Mouse (Mus musculus) liver, embryonic 14.5 days (tissue): ENCODE results near the gene Gpat2. TPM values are rescaled to one million over a fixed set of nuclear protein-coding genes. Genes with fewer than 3 reads are reported as not detected.
A peak's percentile ranks its signal among the peaks of the same experiment; 100 is the strongest.

Source experiments
- ATAC-seq: fragments of 200-750 bp; cut with Nextera tagmentation; 2 replicates; pipeline ENCODE4 v1.8.0; 2017; ENCODE audit warnings: moderate number of reproducible peaks, mild to moderate bottlenecking, moderate library complexity; ENCODE audit not compliant: insufficient read depth
- DNase-seq, 3 experiments: peaks; one replicate each; pipeline ENCODE4 v3.0.0-alpha.2; 2012 to 2013; ENCODE audit warnings: low read depth in 3 of 3, low spot score in 3 of 3
- H3K27ac ChIP-seq: fragments of 300-500 bp; sonication (generic); 2 replicates; pipeline ENCODE4 v1.5.1; 2014; ENCODE audit warnings: moderate library complexity, mild to moderate bottlenecking, control low read depth, inconsistent platforms
- H3K27me3 ChIP-seq: fragments of 300-500 bp; sonication (generic); 2 replicates; pipeline ENCODE4 v1.6.1; 2014; ENCODE audit warnings: mild to moderate bottlenecking, low read length, moderate library complexity; ENCODE audit not compliant: control insufficient read depth, insufficient read depth
- H3K36me3 ChIP-seq: fragments of 300-500 bp; sonication (generic); replicated peaks from 2 replicates; pipeline ENCODE4 v1.6.1; 2014; ENCODE audit warnings: low read depth; ENCODE audit not compliant: control insufficient read depth, insufficient read depth
- H3K4me1 ChIP-seq, 2 experiments: fragments of 200-500 bp in 1 of 2; fragments of 300-500 bp in 1 of 2; sonication (generic) in 1 of 2; replicated peaks; 2 replicates each; pipeline ENCODE4 v1.6.1; 2012 to 2014; ENCODE audit warnings: antibody characterized with exemption in 1 of 2, inconsistent platforms in 1 of 2, low read length in 1 of 2; ENCODE audit not compliant: control insufficient read depth in 2 of 2, insufficient read depth in 2 of 2
- H3K4me2 ChIP-seq: fragments of 300-500 bp; sonication (generic); 2 replicates; pipeline ENCODE4 v1.6.1; 2014; ENCODE audit warnings: low read depth, mild to moderate bottlenecking, control low read depth, moderate library complexity
- H3K4me3 ChIP-seq, 2 experiments: fragments of 200-500 bp in 1 of 2; fragments of 300-500 bp in 1 of 2; sonication (generic) in 1 of 2; 2 replicates each; pipeline ENCODE4 v1.5.1; 2012 to 2014; ENCODE audit warnings: low read depth in 2 of 2, low read length in 2 of 2, mild to moderate bottlenecking in 2 of 2, control low read depth in 1 of 2, inconsistent platforms in 1 of 2, moderate library complexity in 1 of 2; ENCODE audit not compliant: insufficient read depth in 1 of 2
- H3K9ac ChIP-seq: fragments of 300-500 bp; sonication (generic); replicated peaks from 2 replicates; pipeline ENCODE4 v1.6.1; 2014; ENCODE audit warnings: mild to moderate bottlenecking, control low read depth, moderate library complexity
- H3K9me3 ChIP-seq: fragments of 300-500 bp; sonication (generic); 2 replicates; pipeline ENCODE4 v1.6.1; 2016; ENCODE audit warnings: low read length, mixed read lengths; ENCODE audit not compliant: control insufficient read depth
- CTCF ChIP-seq: IDR thresholded peaks from 2 replicates; pipeline ENCODE4 v1.5.1; 2016; ENCODE audit warnings: antibody characterized with exemption, low read depth, control low read depth
- EP300 ChIP-seq: IDR thresholded peaks from 2 replicates; pipeline ENCODE4 v1.6.1; 2016; ENCODE audit warnings: antibody characterized with exemption, low read depth
- WGBS: fragments of 180-500 bp; shearing (Covaris S2); extraction: QIAGEN DNeasy Blood & Tissue Kit; methylation state at CpG from one replicate; pipeline ENCODE4 v1.1.7; 2014; ENCODE audit not compliant: insufficient replicate concordance; 5-methylcytosine and 5-hydroxymethylcytosine counted together
- polyA plus RNA-seq, 2 experiments: library from polyadenylated mRNA; depleted of rRNA in 1 of 2; stranded (reverse) in 1 of 2; unstranded in 1 of 2; fragments of >200 nt; fragmentation: Nextera tagmentation in 1 of 2; extraction: Ambion mirVana in 1 of 2; gene quantifications; 2 replicates each; pipeline versions ENCODE4 v1.2.1 to v1.2.3; 2012 to 2014

The Gpat2 gene
- polyA plus RNA-seq, 2 experiments = 0.26 to 0.33 TPM

DNA sequence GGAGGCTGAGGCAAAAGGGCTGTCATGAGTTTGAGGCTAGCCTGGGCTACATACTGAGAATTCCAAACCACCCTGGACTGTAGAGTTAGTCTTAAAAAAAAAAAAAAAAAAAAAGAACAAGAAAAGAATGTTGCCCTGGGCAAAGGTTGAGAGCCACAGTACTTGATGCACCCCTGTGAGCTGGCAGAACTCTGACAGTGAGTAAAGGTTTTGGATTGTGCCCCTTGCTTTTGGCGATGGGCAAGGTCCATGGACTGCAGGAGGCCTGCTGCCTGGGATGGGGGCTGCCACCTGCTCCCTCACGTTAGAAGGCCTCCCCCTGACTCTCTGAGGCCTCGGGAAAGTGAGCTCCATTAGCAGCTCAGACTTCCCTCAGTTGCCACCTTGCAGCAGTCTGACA is 8.3 kb upstream of the Gpat2 start:
- Histone ChIP-seq H3K9ac (no peak overlapping the region), H3K36me3 (no peaks in the 10 kb centered on the region), H3K4me3 (no peak overlapping the region), H3K4me2 (no peak overlapping the region), H3K27ac (no peak overlapping the region), H3K9me3 (no peaks in the 10 kb centered on the region), H3K4me1 (no peaks in the 10 kb centered on the region), H3K27me3 (no peaks in the 10 kb centered on the region)
- DNase-seq (no peak), ATAC-seq (no peak)
- TF ChIP-seq CTCF (no peak), EP300 (no peak)
- WGBS = 40% methylated on average over 3 of the region's 3 CpGs

DNA sequence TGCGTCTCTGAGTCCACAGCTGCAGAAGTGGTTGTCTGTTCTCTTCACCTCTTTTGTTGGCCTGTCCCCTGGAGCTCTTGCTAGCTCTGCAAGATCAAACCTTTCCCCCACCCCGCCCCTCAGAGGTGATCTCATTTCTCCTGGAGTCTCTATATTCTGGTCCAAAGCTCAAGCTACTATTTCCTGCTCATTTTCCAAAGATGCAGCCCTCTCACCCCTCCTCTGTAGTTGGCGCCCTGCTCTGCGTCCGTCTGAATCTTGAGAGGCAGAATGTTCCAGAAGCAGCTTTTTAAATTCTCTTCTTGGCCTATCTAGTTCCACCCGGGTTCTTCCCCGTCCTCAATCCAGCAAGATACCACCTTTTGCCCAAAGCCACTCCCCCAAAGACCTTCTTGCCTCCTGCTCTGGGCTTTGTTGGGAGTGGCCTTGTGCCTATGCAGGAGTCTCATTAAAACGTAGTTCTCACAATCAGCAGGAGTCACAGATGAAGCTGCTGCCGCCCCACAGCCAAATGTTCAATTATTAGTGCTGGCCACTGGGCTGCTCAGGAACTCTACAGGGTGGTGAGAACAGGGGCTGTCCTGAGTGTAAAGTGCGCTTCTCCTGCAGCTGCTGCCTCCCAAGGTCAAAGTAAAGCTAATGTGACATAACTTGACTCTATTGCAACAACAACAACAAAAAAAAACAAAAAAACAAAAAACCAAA is 6.6 kb upstream of the Gpat2 start:
- 49% methylated on average over 10 of the region's 10 CpGs for WGBS
- H3K27me3 ChIP-seq = no peaks in the 10 kb centered on the region
- no peaks in the 10 kb centered on the region for H3K36me3 ChIP-seq
- DNase-seq (no peak), ATAC-seq (no peak)
- no peak overlapping the region for H3K9ac ChIP-seq
- no peak overlapping the region for H3K4me3 ChIP-seq
- no peaks in the 10 kb centered on the region for H3K4me1 ChIP-seq
- TF ChIP-seq EP300 = no peak
- no peak for TF ChIP-seq CTCF
- H3K9me3 ChIP-seq = no peaks in the 10 kb centered on the region
- H3K27ac ChIP-seq = no peak overlapping the region
- H3K4me2 ChIP-seq = no peak overlapping the region

DNA sequence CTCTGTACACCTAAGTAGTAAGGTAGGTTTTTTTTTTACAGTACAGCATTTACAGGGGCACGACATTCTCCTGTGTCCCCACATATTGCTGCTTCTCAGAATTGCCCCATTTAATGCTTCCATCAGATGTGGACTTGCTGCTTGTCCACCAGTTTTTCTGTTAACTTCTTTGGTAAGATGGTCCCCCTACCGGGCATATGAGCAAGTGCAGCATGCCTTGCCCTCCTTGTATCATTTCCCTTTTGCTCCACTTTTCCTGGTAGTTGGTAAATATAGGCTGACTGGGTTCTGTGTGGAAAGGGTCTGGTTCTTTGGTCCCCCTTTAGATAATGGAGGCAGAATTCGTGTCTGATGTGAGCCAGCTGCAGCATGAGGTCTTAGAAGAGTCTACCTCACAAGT is 5.2 kb downstream of the Gpat2 start:
- ATAC-seq (no peak), DNase-seq (peak in 2 of 3 experiments; percentile 24 to 34)
- WGBS = 10% methylated on average over 3 of the region's 3 CpGs
- Histone ChIP-seq H3K4me2 (no peak overlapping the region), H3K27ac (no peak overlapping the region), H3K4me3 (no peak overlapping the region), H3K9me3 (no peaks in the 10 kb centered on the region), H3K4me1 (peaks cover 8% of the 10 kb centered on the region in 2 experiments; a peak in 3 of 4 replicates), H3K36me3 (no peaks in the 10 kb centered on the region), H3K9ac (no peak overlapping the region), H3K27me3 (no peaks in the 10 kb centered on the region)
- TF ChIP-seq CTCF = peak; percentile 83
- TF ChIP-seq EP300 = no peak

DNA sequence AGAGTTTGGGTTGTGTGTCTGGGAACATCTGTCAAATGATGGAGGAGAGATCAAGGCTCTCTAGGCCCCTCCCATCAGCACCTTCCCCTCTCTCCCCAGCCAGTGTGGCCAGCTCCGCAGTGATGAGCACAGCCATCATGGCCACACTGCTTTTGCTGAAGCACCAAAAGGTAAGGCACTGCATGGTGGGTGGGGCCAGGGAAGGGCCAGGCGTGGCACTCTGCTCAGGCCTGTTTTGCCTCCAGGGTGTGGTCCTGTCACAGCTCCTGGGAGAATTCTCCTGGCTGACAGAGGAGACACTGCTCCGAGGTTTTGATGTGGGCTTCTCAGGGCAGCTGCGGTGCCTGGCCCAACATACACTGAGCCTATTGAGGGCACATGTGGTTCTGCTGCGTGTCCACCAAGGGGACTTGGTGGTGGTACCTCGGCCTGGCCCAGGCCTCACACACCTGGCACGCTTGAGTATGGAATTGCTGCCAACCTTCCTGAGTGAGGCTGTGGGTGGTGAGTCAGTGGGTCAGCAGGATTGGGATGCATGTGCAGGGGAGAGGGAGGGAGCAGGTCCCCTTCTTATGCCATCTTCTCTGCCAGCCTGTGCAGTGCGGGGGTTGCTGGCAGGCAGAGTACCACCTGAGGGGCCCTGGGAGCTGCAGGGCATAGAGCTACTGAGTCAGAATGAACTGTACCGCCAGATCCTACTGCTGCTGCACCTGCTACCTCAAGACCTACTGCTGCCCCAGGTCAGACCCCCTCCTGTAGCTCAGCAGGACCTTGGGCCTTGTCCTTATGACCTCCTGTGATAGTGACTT is 8.7 kb downstream of the Gpat2 start:
- ATAC-seq = peak; percentile 34; the same call in 1 of the 2 replicates
- no peak overlapping the region for H3K9ac ChIP-seq
- no peak overlapping the region for H3K4me2 ChIP-seq

DNA sequence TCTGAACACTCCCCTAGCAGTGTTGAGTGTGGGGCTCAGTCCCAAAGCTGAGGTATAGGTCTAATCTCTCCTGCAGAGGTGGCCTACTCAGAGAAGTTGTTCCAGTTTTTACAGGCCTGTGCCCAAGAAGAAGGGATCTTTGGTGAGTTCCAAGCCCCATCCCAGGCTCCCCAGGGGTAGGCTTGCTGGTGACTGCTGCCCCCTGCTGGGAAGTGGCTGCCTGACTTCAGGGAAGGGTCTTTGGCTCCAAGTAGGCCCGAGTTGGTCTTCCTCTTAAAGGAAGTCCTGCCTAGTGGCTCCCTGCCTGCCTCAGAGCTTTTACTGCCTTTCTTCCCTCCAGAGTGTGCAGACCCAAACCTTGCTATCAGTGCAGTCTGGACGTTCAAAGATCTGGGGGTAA is 10.1 kb downstream of the Gpat2 start:
- Histone ChIP-seq H3K4me1 (peaks cover 8 to 14% of the 10 kb centered on the region in 2 experiments), H3K9me3 (no peaks in the 10 kb centered on the region), H3K4me3 (no peak overlapping the region), H3K36me3 (no peaks in the 10 kb centered on the region; the same call in 1 of the 2 replicates), H3K27me3 (no peaks in the 10 kb centered on the region), H3K4me2 (no peak overlapping the region), H3K27ac (no peak overlapping the region; the same call in 1 of the 2 replicates), H3K9ac (no peak overlapping the region; the same call in 1 of the 2 replicates)
- ATAC-seq (peak; percentile 49), DNase-seq (no peak)
- TF ChIP-seq EP300 (no peak), CTCF (peak; percentile 95)
- WGBS = 8% methylated on average over 2 of the region's 2 CpGs

More for the DNA sequence above, 8.7 kb downstream of the Gpat2 start:
- H3K4me3 ChIP-seq = no peak overlapping the region
- DNase-seq = no peak
- H3K4me1 ChIP-seq = peaks cover 8 to 14% of the 10 kb centered on the region in 2 experiments
- H3K9me3 ChIP-seq = no peaks in the 10 kb centered on the region
- H3K27ac ChIP-seq = no peak overlapping the region
- H3K27me3 ChIP-seq = no peaks in the 10 kb centered on the region
- WGBS = 65% methylated on average over 9 of the region's 9 CpGs
- TF ChIP-seq EP300 = no peak
- TF ChIP-seq CTCF = no peak
- H3K36me3 ChIP-seq = no peaks in the 10 kb centered on the region; the same call in 1 of the 2 replicates
